Mouse (Mus musculus) ES-E14 (cell line): ENCODE results near the gene Rabep1.

Experiments used
- HCFC1 ChIP-seq: IDR thresholded peaks from 2 replicates; pipeline ENCODE4 v1.6.1; 2012; ENCODE audit warnings: low read length, inconsistent platforms, borderline replicate concordance; ENCODE audit not compliant: insufficient read depth
- MAFK ChIP-seq: IDR thresholded peaks from 2 replicates; pipeline ENCODE4 v1.6.1; 2014; ENCODE audit warnings: mild to moderate bottlenecking, low read depth, low read length, inconsistent platforms; ENCODE audit not compliant: insufficient read depth
- ZC3H11A ChIP-seq: IDR thresholded peaks from 2 replicates; pipeline ENCODE4 v1.6.1; 2012; ENCODE audit warnings: low read depth, mild to moderate bottlenecking, inconsistent platforms, low read length, borderline replicate concordance
- ZNF384 ChIP-seq: IDR thresholded peaks from 2 replicates; pipeline ENCODE4 v1.6.1; 2012; ENCODE audit warnings: low read depth, low read length, inconsistent platforms

DNA sequence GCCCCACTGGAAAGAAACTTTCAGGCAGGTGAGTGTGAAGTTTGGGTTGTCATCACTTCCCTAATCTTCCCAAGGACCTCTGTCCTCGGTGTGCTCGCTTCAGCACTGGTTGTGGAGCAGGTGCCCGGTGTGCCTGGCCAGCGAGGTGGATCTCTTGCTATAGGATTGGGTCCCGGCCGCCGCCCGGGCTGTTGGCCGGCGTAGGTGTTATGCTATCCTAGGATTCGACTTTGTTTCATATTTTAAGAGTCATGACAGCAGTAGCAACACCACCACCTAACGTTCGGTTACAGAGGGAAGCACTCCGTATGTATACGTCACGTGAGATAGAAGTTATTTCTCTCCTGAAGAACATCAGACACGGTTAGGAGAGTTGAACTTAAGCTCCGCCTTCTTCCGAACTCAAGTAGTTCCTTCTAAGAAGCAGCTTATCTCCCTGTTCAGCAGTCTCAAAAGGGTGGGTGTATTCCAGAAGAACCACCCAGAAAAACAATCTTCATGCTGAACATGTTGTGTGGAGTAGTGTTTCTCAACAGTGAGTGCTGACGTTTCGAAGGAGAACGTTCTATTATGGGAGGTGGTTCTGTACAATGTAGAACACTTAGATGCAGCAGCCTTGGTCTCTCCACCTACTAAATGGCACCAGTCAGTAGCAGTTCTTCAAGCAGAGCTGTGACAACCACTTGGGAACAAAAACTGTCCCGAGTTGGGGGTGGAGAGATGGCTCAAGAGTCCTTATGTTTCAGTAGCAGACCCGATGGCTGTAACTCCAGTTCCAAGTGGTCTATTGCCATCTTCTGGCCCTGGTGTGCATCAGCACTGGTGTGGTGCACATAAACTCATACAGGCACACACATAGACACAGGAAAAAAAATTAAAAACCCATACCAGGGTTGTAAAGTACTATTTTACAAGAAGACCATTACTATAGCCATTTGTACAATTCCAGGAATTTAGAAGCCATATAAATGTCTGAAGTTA lies 126.3 kb downstream of the Rabep1 start:
- TF ChIP-seq HCFC1: 0 out of 2 replicates have a peak, but pooled peaks have one; percentile 15
- TF ChIP-seq ZNF384: 0 out of 2 replicates have a peak, but pooled peaks have one; percentile 24
- TF ChIP-seq ZC3H11A: no peak
- no peak for TF ChIP-seq MAFK
